Mouse (Mus musculus) liver, embryonic 14.5 days (tissue): ENCODE results near the gene Arl5a.

Source experiments
- CTCF ChIP-seq: IDR thresholded peaks from 2 replicates; pipeline ENCODE4 v1.5.1; 2016; ENCODE audit warnings: antibody characterized with exemption, low read depth, control low read depth
- EP300 ChIP-seq: IDR thresholded peaks from 2 replicates; pipeline ENCODE4 v1.6.1; 2016; ENCODE audit warnings: antibody characterized with exemption, low read depth

DNA sequence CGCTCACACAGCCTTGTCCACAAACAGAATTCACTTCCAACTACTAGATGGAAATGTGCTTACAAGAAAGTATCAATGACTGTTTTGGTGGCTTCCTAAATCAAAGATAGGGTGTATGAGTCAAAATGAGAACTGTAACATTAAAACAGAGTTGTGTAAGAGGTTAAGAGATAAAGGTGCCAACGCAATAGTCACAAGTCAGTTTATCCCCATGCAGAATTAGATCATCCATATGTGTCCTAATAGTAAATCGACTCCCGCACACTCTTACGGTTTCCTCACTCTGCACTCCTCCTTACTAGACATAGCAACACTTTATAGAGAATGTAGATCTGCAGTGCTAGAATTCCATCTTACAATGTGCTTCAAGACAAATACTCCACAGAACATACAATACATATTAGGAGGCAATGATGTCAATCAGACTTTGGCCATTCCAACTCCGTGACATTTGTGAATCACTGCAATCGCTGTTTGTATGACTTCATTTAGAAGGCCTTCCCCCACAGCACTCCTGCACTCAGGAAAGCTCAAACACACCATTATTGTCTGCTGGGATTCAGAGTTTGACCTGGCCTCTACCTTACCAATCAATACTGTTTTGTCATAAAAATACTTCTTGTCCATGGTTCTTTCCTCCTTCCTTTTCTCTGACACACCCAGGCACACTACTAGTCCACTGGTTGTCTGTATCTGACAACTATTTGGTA, 4.5 kb downstream of the Arl5a start:
- no peak for TF ChIP-seq CTCF
- no peak for TF ChIP-seq EP300
